Mouse (Mus musculus): ENCODE results near the gene Gm20683.

Gene Gm20683

GRCm38 (mm10) chr17:25827011-25827410 lies 14.6 kb downstream of the Gm20683 start:
- DNase-seq, result no peak

DNA sequence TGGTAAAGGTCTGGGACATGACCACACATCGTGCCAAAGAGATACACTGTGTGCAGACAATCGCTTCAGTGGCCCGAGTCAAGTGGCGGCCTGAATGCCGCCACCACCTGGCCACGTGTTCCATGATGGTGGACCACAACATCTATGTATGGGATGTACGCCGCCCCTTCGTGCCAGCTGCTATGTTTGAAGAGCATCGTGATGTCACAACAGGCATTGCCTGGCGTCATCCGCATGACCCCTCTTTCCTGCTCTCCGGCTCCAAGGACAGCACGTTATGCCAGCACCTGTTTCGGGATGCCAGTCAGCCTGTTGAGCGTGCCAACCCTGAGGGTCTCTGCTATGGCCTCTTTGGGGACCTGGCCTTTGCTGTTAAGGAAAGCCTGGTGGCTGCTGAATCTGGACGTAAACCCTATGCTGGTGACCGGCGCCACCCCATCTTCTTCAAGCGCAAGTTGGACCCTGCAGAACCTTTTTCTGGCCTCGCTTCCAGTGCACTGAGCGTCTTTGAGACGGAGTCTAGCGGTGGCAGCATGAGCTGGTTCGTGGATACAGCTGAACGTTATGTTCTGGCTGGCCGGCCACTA lies 15.5 kb downstream of the Gm20683 start:
- no peak for DNase-seq

- no peak for DNase-seq
Measured at GRCm38 (mm10) chr17:25825311-25825710, 16.3 kb downstream of the Gm20683 start.

GRCm38 (mm10) chr17:25824362-25825142 lies 17.0 kb downstream of the Gm20683 start:
- no peak for DNase-seq

DNA sequence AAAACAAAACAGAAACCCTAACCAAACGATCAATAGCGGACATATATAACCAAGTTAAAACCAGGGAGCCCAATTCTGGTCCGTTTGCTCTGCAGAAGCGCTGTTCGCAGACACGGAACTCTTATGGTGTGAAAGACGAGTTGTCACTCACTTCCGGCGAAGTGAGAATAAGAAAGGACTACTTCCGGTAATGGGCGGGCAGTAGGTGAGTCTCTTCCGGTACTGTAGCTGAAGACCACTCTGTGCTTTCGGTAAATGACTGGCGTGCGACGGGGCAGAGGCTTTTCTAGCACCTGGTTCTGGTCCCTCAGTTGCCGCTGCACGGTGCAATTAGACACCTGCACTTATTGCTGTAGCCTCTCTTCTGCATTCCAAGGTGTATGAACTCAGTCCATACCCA lies 18.1 kb downstream of the Gm20683 start, which contains the start of gene Wdr24:
Wdr24 (plus strand) TSS at position 176 of the 400 bp plus-strand sequence.
- peak; percentile 86 for DNase-seq

DNA sequence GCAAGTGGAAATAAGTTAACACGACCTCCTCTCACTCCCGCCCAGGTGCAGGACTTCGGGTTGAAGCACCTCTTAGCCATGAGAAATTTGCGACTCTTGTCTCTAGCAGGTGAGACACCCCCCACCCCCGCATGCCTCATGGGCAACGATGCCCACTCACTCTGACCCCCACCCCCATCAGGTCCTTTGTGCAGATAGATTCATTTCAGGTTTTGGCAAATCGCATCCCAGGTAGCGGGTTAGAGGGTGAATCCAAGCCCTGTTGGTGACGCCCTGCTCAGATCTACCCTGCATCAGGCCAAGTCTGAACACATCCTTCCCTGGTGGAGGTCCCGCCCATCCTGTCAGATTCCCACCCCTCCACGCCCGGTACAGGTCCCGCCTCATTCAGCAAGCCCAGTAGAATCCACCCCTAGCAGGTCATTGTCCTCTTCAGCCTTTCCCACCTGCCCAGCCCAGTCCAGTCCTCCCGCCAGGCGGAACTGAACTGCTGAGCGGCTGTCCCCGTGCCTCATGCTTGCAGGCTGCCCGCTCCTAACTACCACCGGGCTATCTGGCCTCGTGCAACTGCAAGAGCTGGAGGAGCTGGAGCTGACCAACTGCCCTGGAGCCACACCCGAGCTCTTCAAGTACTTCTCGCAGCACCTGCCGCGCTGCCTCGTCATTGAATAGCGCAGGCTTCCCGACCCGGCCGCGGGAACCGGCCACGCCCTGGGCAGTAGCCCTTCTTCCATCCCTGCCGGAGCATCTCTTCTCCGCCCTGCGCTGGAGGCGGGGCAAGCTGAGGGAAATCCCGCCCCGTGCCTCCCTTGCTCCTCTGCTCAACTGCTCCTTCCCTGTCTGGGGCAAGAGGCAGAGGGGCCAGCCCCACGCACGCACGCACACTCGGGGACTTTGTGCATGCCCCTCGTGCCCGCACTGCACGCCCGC lies 22.4 kb downstream of the Gm20683 start:
- DNase-seq, result no peak

DNA sequence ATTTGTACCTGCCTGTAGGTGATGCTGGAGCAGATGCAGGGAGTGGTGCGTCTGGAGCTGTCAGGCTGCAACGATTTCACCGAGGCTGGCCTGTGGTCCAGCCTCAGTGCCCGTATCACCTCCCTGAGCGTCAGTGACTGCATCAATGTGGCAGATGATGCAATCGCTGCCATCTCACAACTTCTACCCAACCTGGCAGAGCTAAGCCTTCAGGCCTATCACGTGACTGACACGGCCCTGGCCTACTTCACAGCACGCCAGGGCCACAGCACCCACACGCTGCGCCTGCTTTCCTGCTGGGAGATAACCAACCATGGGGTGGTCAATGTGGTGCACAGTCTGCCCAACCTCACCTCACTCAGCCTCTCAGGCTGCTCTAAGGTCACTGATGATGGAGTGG lies 23.9 kb downstream of the Gm20683 start:
- no peak for DNase-seq

DNA sequence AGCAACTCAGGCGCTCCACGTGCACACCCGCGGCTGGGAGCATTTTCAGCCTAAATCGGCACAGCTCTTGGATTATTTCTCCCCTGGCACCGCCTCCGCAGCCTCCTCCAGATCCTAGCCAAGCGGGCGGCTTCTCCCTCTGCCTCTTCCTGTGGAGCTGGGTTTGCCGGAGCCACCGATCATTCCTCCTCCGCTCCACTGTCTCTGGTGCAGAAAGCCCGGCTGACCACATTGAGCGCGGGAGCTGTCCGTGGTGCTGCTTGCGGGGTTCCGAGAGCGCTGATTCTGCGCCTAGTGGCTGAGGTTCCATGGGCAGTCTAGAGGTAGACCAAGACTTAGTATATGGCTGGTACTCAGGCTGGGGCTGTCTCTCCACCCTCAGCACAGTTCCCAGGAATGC lies 28.1 kb downstream of the Gm20683 start:
- peak; percentile 72 to 73 for DNase-seq

DNA sequence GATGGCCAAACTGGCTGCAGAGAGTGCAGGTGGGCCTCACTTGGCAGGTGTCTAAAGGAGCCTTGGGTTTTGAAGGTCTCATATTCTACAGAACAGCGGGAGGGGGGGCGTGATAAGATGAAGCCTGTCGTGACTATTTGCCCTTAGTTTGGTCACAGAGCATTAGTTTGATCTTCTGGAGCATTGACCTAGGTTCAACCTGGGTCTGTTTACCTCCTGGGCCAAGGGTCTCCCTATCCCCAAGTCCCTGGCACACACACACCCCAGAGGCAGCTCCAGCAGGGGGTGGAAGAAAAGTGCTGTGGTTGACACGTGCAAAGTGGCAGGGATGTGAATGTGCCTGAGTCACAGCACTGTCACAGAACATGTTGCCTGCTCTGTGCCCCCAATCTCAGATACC lies 30.7 kb downstream of the Gm20683 start:
- DNase-seq, result peak in 1 of 2 experiments; percentile 24

GRCm38 (mm10) chr17:25809606-25810340 lies 31.8 kb downstream of the Gm20683 start:
- DNase-seq, result peak; percentile 82 to 84

GRCm38 (mm10) chr17:25808789-25809605 lies 32.6 kb downstream of the Gm20683 start, which contains the start of gene Fbxl16:
Gene Fbxl16, plus strand, starts transcription at chr17:25809085.
- peak; percentile 96 to 97 for DNase-seq

DNA sequence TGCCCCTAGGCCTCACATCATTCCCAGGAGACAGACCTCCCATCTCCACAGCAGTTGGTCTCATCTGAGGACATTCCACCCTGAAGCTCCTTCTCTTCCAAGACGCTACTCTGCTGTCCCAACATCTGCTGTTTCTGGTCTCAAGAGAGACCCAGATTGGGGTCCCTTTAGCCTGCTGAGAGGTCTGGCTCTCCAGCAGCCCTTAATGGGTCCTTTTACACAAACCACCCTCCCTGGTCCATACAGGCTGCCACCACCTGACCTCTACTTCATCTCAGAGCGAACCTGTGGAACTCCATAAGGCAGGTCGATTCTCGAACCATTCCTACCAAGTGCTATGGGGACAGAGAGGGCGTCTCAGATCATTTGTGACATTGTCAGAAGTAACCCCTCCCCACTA lies 33.5 kb downstream of the Gm20683 start:
- DNase-seq, result peak in 1 of 2 experiments; percentile 26

DNA sequence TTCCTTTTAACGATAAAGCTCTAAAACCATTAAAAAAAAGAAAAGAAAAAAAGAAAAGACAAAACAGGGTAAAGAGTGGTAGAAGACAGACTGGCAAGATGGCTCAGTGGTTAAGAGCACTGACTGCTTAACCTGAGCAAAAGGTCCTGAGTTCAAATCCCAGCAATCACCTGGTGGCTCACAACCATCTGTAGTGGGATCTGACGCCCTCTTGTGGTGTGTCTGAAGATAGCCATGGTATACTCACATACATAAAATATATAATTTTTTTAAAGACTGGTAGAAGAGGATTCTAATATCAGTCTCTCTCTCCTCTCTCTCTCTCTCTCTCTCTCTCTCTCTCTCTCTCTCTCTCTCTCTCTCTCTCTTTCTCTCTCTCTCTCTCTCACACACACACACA lies 34.1 kb downstream of the Gm20683 start:
- peak in 1 of 2 experiments; percentile 38 for DNase-seq

- DNase-seq, result no peak
Measured at GRCm38 (mm10) chr17:25806507-25806906, 35.1 kb downstream of the Gm20683 start.

GRCm38 (mm10) chr17:25802825-25803517 lies 38.6 kb downstream of the Gm20683 start:
- peak; percentile 80 to 81 for DNase-seq

DNA sequence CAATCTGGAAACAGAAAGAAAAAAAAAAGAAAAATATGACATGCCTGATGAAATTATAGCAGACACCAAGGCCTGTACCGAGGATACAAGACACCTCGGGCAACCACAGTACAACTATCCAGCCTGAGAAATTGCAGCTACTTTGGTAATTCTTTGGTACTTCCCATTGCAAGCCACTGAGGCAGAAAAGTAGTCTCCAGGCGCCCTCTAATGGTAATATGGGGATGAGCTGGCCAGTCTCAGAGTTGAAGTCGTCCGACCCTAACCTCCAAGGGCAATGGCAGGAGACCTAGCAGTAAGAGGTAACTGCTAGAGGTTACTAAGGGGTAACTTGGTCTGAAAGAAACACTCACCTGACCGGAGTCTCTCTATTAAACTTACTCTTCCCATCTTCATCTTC lies 40.5 kb downstream of the Gm20683 start:
- peak; percentile 82 to 85 for DNase-seq

DNA sequence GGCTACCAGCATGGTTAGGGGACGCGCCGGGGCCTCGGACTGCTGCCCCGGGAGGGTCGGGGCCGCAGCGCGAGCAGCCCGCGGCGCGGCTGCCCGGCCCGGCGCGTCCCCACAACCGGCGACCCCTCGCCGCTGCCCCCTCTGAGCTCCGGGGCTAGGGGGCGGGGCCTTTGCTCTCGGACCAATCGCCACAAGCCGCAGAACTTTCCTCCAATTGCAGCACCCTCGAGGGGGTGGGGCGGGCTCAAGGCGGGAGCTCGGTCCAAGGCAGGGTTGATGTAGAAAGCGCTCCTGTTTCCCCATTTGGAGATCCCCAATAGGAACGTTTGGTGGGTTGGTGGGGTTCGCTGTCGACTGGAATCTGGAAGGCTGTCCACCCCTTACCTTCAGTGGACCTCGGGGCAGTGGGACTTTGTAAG lies 44.6 kb downstream of the Gm20683 start, which contains the start of gene Metrn:
Metrn (minus strand) TSS at position 186 of the 419 bp plus-strand sequence.
- peak; percentile 86 to 93 for DNase-seq

- peak in 1 of 2 experiments; percentile 60 for DNase-seq
Measured at GRCm38 (mm10) chr17:25796211-25796771, 45.3 kb downstream of the Gm20683 start.

GRCm38 (mm10) chr17:25795609-25796092 lies 45.9 kb downstream of the Gm20683 start, which contains the start of gene AC134908.4:
Gene AC134908.4, minus strand, starts transcription at chr17:25795659.
- peak in 1 of 2 experiments; percentile 67 for DNase-seq

DNA sequence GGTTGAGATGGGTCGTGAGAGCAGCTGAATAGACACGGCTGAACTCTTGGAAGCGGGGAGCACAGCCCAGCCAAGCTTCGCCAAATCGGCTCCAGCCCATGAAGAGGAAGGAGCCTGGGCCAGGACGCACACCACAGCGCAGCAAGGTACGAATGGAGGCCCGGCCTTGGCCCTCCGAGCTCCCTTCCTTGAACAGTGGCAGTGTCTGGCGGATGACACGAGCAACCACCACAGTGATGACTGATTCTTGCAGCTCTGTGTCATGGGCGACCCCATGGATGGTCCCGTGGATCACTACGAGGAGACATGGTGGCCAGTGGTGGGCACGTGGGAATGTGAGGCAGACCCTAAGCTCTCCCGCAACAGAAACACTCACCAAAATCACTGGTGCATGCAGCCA lies 46.6 kb downstream of the Gm20683 start:
- no peak for DNase-seq
